ENCODE assay signal across 8 mouse cellular contexts in the genomic region with DNA sequence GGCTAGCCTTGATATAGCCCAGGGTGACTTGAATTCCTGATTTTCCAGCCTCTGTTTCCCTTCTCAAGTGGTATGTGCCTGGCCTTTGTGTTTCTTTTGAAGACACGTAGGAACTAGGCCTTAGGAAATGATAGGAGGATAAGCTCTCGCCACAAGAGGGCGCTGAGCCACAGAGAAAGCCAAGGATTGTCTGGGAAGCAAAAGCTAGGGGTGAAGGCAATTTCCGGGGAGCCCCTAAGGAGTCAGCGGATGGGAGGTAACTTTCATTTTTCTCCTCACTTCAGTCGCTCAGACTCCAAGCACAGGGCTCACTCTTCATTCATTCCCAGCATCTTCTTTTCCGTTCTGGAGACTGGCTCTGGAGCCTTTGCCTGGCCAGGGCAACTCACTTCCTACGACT. TPM values are rescaled to one million over a fixed set of nuclear protein-coding genes. Genes with fewer than 3 reads are reported as not detected.
DNase-seq lines count a peak whose midpoint lies in the region; ATAC-seq and TF ChIP-seq lines count a peak whose summit lies in the region.

No protein-coding gene starts in this region.

- no peaks in the 10 kb centered on the region for H3K36me3 ChIP-seq in limb, embryonic 14.5 days (ENCODE audit: control insufficient read depth, insufficient read depth, low read length)
- H3K36me3 ChIP-seq in stomach, embryonic 16.5 days (ENCODE audit: control insufficient read depth, insufficient read depth, low read length) = 0 out of 2 replicates have a peak, but pooled peaks cover 4% of the 10 kb centered on the region

- no peaks in the 10 kb centered on the region for H3K9me3 ChIP-seq in limb, embryonic 14.5 days (ENCODE audit: control insufficient read depth, low read length)
- H3K9me3 ChIP-seq in stomach, embryonic 16.5 days (replicated peaks; ENCODE audit: control insufficient read depth, low read length) = no peaks in the 10 kb centered on the region

- no peaks in the 10 kb centered on the region for H3K27me3 ChIP-seq in limb, embryonic 14.5 days (ENCODE audit: control insufficient read depth, insufficient read depth, low read length)
- no peaks in the 10 kb centered on the region for H3K27me3 ChIP-seq in stomach, embryonic 16.5 days (ENCODE audit: control insufficient read depth, insufficient read depth, low read length)

- 25% methylated on average over 8 of the region's 8 CpGs for WGBS in limb, embryonic 14.5 days
- 29% methylated on average over 8 of the region's 8 CpGs for WGBS in stomach, embryonic 16.5 days

- no peak overlapping the region for H3K27ac ChIP-seq in limb, embryonic 14.5 days (replicated peaks; ENCODE audit: low read depth, low read length)
- no peak overlapping the region for H3K27ac ChIP-seq in stomach, embryonic 16.5 days (ENCODE audit: low read length)

- TF ChIP-seq POLR2A in limb, embryonic 14.5 days (IDR thresholded peaks at IDR 0.05; ENCODE audit: borderline replicate concordance, extremely low read depth, insufficient read depth, insufficient read length) = no peak

- H3K4me2 ChIP-seq in limb, embryonic 14.5 days (replicated peaks; ENCODE audit: low read depth, low read length, severe bottlenecking) = peak overlapping the region; percentile 23; the same call in 1 of the 2 replicates
- H3K4me2 ChIP-seq in stomach, embryonic 16.5 days (ENCODE audit: low read depth, low read length) = peak overlapping the region; percentile 51

- no peak; the same call in 1 of the 2 replicates for ATAC-seq in limb, embryonic 14.5 days (ENCODE audit: low FRiP score, low read depth)
- peak; percentile 47 for ATAC-seq in stomach, embryonic 16.5 days (ENCODE audit: insufficient read depth, low FRiP score)

- H3K4me1 ChIP-seq in limb, embryonic 14.5 days (ENCODE audit: control insufficient read depth, insufficient read depth, low read length) = no peaks in the 10 kb centered on the region
- H3K4me1 ChIP-seq in stomach, embryonic 16.5 days (ENCODE audit: control insufficient read depth, insufficient read depth, low read length) = no peaks in the 10 kb centered on the region

- DNase-seq in 416B (ENCODE audit: low read depth) = peak; percentile 86
- peak; percentile 47 for DNase-seq in adrenal gland, adult 8-10 months
- peak; percentile 66 for DNase-seq in embryo, embryonic 9.5 days (ENCODE audit: extremely low spot score)
- DNase-seq in heart, adult 18-20 months = peak; percentile 81 to 91
- peak; percentile 49 to 76 for DNase-seq in kidney, adult 8-10 months
- DNase-seq in limb, embryonic 14.5 days (ENCODE audit: low spot score) = peak; percentile 78
- peak; percentile 29 to 58 for DNase-seq in natural killer cell, adult 2 months (ENCODE audit: low spot score in 2 of 2)

- no peak overlapping the region for H3K9ac ChIP-seq in limb, embryonic 14.5 days (ENCODE audit: low read depth, low read length, severe bottlenecking)
- peak overlapping the region; percentile 48 for H3K9ac ChIP-seq in stomach, embryonic 16.5 days (ENCODE audit: low read length)

- no peak overlapping the region for H3K4me3 ChIP-seq in limb, embryonic 14.5 days (replicated peaks; ENCODE audit: low read length)
- H3K4me3 ChIP-seq in stomach, embryonic 16.5 days (replicated peaks; ENCODE audit: low read length) = peak overlapping the region; percentile 31

RNA-seq across cellular contexts. Expression of gene Rab33b, which starts 27.2 kb away (rescaled TPM):
- total RNA-seq in adrenal gland, adult 8-10 months (2022) = 10 to 100 TPM; 13.9 to 18.5 (median 17.4) TPM
- 1 to 10 TPM; 8.9 to 9.9 TPM for total RNA-seq in heart, adult 18-20 months (2021)
- 16.2 and 16.5 TPM in 2 replicates for polyA plus RNA-seq in limb, embryonic 14.5 days (2012; rRNA removed)
- polyA plus RNA-seq in limb, embryonic 14.5 days (2014; fragmentation: Nextera tagmentation; extraction: Ambion mirVana) = 24.9 and 25.4 TPM in 2 replicates
- polyA plus RNA-seq in stomach, embryonic 16.5 days (2015; fragmentation: Nextera tagmentation; extraction: Ambion mirVana) = 24.8 and 26.2 TPM in 2 replicates

RNA-seq across cellular contexts. Expression of gene Setd7, which starts 49.8 kb away (rescaled TPM):
- total RNA-seq in adrenal gland, adult 8-10 months (2022) = 10 to 100 TPM; 52.6 to 77.9 (median 66.4) TPM
- total RNA-seq in heart, adult 18-20 months (2021) = 10 to 100 TPM; 46.0 to 53.0 TPM
- 19.6 and 21.5 TPM in 2 replicates for polyA plus RNA-seq in limb, embryonic 14.5 days (2012; rRNA removed)
- 5.7 and 6.1 TPM in 2 replicates for polyA plus RNA-seq in limb, embryonic 14.5 days (2014; fragmentation: Nextera tagmentation; extraction: Ambion mirVana)
- polyA plus RNA-seq in stomach, embryonic 16.5 days (2015; fragmentation: Nextera tagmentation; extraction: Ambion mirVana) = 2.8 and 4.8 TPM in 2 replicates
